Mouse (Mus musculus) CH12.LX (cell line): ENCODE results near the gene Cdr2. TPM values are rescaled to one million over a fixed set of nuclear protein-coding genes. Genes with fewer than 3 reads are reported as not detected.

Experiments used
- DNase-seq: peaks from one replicate; pipeline ENCODE4 v3.0.0-alpha.2; 2013; ENCODE audit errors: extremely low read depth
- H3K27ac ChIP-seq: 2 replicates; pipeline ENCODE4 v1.5.1; 2012; ENCODE audit warnings: low read depth, mild to moderate bottlenecking, control low read depth, moderate library complexity; ENCODE audit not compliant: insufficient read depth
- H3K27me3 ChIP-seq: replicated peaks from 2 replicates; pipeline ENCODE3; 2012; ENCODE audit warnings: inconsistent platforms
- H3K36me3 ChIP-seq, 2 experiments: replicated peaks in 1 of 2; 2 replicates each; pipeline versions ENCODE3 to v1.6.1; 2012; ENCODE audit warnings: inconsistent platforms in 1 of 2, low read length in 1 of 2, mild to moderate bottlenecking in 1 of 2, mixed read lengths in 1 of 2, moderate library complexity in 1 of 2; ENCODE audit not compliant: control insufficient read depth in 1 of 2, insufficient read depth in 1 of 2
- H3K4me1 ChIP-seq, 2 experiments: 2 replicates each; pipeline ENCODE4 v1.6.1; 2012; ENCODE audit warnings: inconsistent platforms in 1 of 2, moderate library complexity in 1 of 2; ENCODE audit not compliant: insufficient read depth in 2 of 2, control insufficient read depth in 1 of 2
- H3K4me2 ChIP-seq: 2 replicates; pipeline ENCODE4 v1.6.1; 2012; ENCODE audit warnings: low read depth, mild to moderate bottlenecking, control low read depth; ENCODE audit not compliant: poor library complexity, insufficient read depth, severe bottlenecking
- H3K4me3 ChIP-seq, 3 experiments: fragments of 150-350 bp in 1 of 3; sonication (generic) in 1 of 3; replicated peaks in 1 of 3; 2 replicates each; pipeline versions ENCODE3 to v1.5.1; 2011 to 2012; ENCODE audit warnings: low read depth in 2 of 3, low read length in 2 of 3, mild to moderate bottlenecking in 2 of 3, moderate library complexity in 2 of 3, control low read depth in 1 of 3, improper control_type of control experiment in 1 of 3, inconsistent platforms in 1 of 3, mixed read lengths in 1 of 3; ENCODE audit not compliant: poor library complexity in 1 of 3
- H3K79me2 ChIP-seq: replicated peaks from 2 replicates; pipeline ENCODE4 v1.6.1; 2012; ENCODE audit warnings: mild to moderate bottlenecking, moderate library complexity; ENCODE audit not compliant: control insufficient read depth, poor library complexity, insufficient read depth, severe bottlenecking; ENCODE audit errors: extremely low read depth
- H3K9ac ChIP-seq: 2 replicates; pipeline ENCODE4 v1.6.1; 2012; ENCODE audit warnings: low read depth, mild to moderate bottlenecking, control low read depth, moderate library complexity; ENCODE audit not compliant: insufficient read depth
- H3K9me3 ChIP-seq: replicated peaks from 2 replicates; pipeline ENCODE3; 2012; ENCODE audit warnings: low read length, inconsistent platforms, mixed read lengths
- BHLHE40 ChIP-seq: IDR thresholded peaks from 2 replicates; pipeline ENCODE4 v1.6.1; 2011; ENCODE audit warnings: mild to moderate bottlenecking, low read depth, low read length, improper control_type of control experiment
- E2F4 ChIP-seq: IDR thresholded peaks from 2 replicates; pipeline ENCODE4 v1.6.1; 2011; ENCODE audit warnings: low read depth, low read length, improper control_type of control experiment; ENCODE audit not compliant: insufficient replicate concordance
- EP300 ChIP-seq: IDR thresholded peaks from 2 replicates; pipeline ENCODE4 v1.6.1; 2011; ENCODE audit warnings: low read length, improper control_type of control experiment
- ETS1 ChIP-seq: conservative IDR thresholded peaks from 2 replicates; pipeline ENCODE4 v1.6.1; 2012; ENCODE audit warnings: low read depth, mild to moderate bottlenecking, inconsistent platforms, low read length, improper control_type of control experiment, moderate library complexity
- GABPA ChIP-seq: IDR thresholded peaks from 2 replicates; pipeline ENCODE4 v1.6.1; 2012; ENCODE audit warnings: low read depth, low read length, improper control_type of control experiment, inconsistent platforms; ENCODE audit not compliant: insufficient replicate concordance
- HCFC1 ChIP-seq: IDR thresholded peaks from 2 replicates; pipeline ENCODE4 v1.6.1; 2012; ENCODE audit warnings: low read depth, mild to moderate bottlenecking, inconsistent platforms, low read length, improper control_type of control experiment
- IRF4 ChIP-seq: IDR thresholded peaks from 2 replicates; pipeline ENCODE4 v1.6.1; 2014; ENCODE audit warnings: low read depth, mild to moderate bottlenecking, inconsistent platforms, low read length, improper control_type of control experiment
- JUND ChIP-seq: conservative IDR thresholded peaks from 2 replicates; pipeline ENCODE4 v1.6.1; 2011; ENCODE audit warnings: low read depth, low read length, improper control_type of control experiment
- MAZ ChIP-seq: IDR thresholded peaks from 2 replicates; pipeline ENCODE4 v1.6.1; 2012; ENCODE audit warnings: low read depth, mild to moderate bottlenecking, inconsistent platforms, low read length, improper control_type of control experiment, moderate library complexity
- MEF2A ChIP-seq: IDR thresholded peaks from 2 replicates; pipeline ENCODE4 v1.6.1; 2014; ENCODE audit warnings: low read depth, mild to moderate bottlenecking, inconsistent platforms, low read length, improper control_type of control experiment, borderline replicate concordance
- NRF1 ChIP-seq: IDR thresholded peaks from 2 replicates; pipeline ENCODE4 v1.6.1; 2014; ENCODE audit warnings: low read depth, mild to moderate bottlenecking, inconsistent platforms, low read length, improper control_type of control experiment, moderate library complexity
- PAX5 ChIP-seq: IDR thresholded peaks from 2 replicates; pipeline ENCODE4 v1.6.1; 2012; ENCODE audit warnings: low read length, inconsistent platforms, mixed read lengths
- POLR2A ChIP-seq: IDR thresholded peaks from 2 replicates; pipeline ENCODE4 v1.6.1; 2011; ENCODE audit warnings: low read depth, mild to moderate bottlenecking, improper control_type of control experiment, low read length
- POLR2AphosphoS2 ChIP-seq: IDR thresholded peaks from 2 replicates; pipeline ENCODE4 v1.6.1; 2011; ENCODE audit warnings: low read depth, low read length, improper control_type of control experiment
- RCOR1 ChIP-seq: conservative IDR thresholded peaks from 2 replicates; pipeline ENCODE4 v1.6.1; 2012; ENCODE audit warnings: low read depth, mild to moderate bottlenecking, inconsistent platforms, low read length, improper control_type of control experiment
- SIN3A ChIP-seq: IDR thresholded peaks from 2 replicates; pipeline ENCODE4 v1.6.1; 2012; ENCODE audit warnings: low read length, improper control_type of control experiment, inconsistent platforms
- SMC3 ChIP-seq: IDR thresholded peaks from 2 replicates; pipeline ENCODE4 v1.6.1; 2011; ENCODE audit warnings: low read depth, low read length, improper control_type of control experiment
- TBP ChIP-seq: conservative IDR thresholded peaks from 2 replicates; pipeline ENCODE4 v1.6.1; 2011; ENCODE audit warnings: low read depth, low read length, improper control_type of control experiment
- UBTF ChIP-seq: IDR thresholded peaks from 2 replicates; pipeline ENCODE4 v1.6.1; 2012; ENCODE audit warnings: low read depth, mild to moderate bottlenecking, inconsistent platforms, low read length, improper control_type of control experiment, moderate library complexity
- USF2 ChIP-seq: conservative IDR thresholded peaks from 2 replicates; pipeline ENCODE4 v1.6.1; 2011; ENCODE audit warnings: low read depth, low read length, improper control_type of control experiment
- ZNF384 ChIP-seq: IDR thresholded peaks from 2 replicates; pipeline ENCODE4 v1.6.1; 2012; ENCODE audit warnings: low read depth, low read length, improper control_type of control experiment, inconsistent platforms
- dilution Hi-C: fragments of 300-500 bp; cut with MboI; formaldehyde crosslinking; loops from 2 replicates; pipeline ENCODE4 v1.14.3; 2020; ENCODE audit warnings: low sequenced_read_pairs; ENCODE audit not compliant: extremely low pct_unique_long_range_greater_than_20kb, extremely low pct_ligation_motif_present
- in situ Hi-C: fragments of 300-500 bp; cut with MboI; formaldehyde crosslinking; loops from 3 replicates; pipeline ENCODE4 v1.14.3; 2019; ENCODE audit warnings: low sequenced_read_pairs, low pct_ligation_motif_present, low pct_unique_long_range_greater_than_20kb, mixed read lengths
- polyA plus RNA-seq: library from polyadenylated mRNA; unstranded; fragments of >175 nt; gene quantifications from 2 replicates; pipeline ENCODE4 v1.2.1, GENCODE M21; 2012; ENCODE audit warnings: low read depth; ENCODE audit not compliant: insufficient read length
- total RNA-seq, 2 experiments: library from RNA; depleted of rRNA; stranded (reverse); fragments of 300-350 nt in 1 of 2; fragments of >200 nt in 1 of 2; gene quantifications; 2 replicates each; pipeline ENCODE4 v1.2.3; 2012 to 2014

Cdr2 gene
- total and polyA plus RNA-seq, 3 experiments, result 5.7 to 9.5 (median 8.7) TPM

GRCm38 (mm10) chr7:121014486-121014885, 32.4 kb upstream of the Cdr2 start:
- Histone ChIP-seq H3K27ac (no peak overlapping the region), H3K79me2 (no peaks in the 10 kb centered on the region), H3K27me3 (no peaks in the 10 kb centered on the region), H3K9ac (no peak overlapping the region), H3K4me2 (no peak overlapping the region), H3K36me3 (no peaks in the 10 kb centered on the region), H3K4me1 (peaks cover 2 to 14% of the 10 kb centered on the region in 2 experiments; a peak in 3 of 4 replicates)
- dilution Hi-C loops (no loop called here), in situ Hi-C loops (no loop called here)
- DNase-seq, result no peak
- TF ChIP-seq PAX5 (no peak), SMC3 (no peak), TBP (no peak), POLR2AphosphoS2 (no peak), BHLHE40 (no peak), EP300 (no peak), JUND (no peak), RCOR1 (no peak), USF2 (no peak)
- TF ChIP-seq, all 38 proteins: peak for 0
- no peak overlapping the region for H3K4me3 ChIP-seq
- no peaks in the 10 kb centered on the region for H3K9me3 ChIP-seq

- H3K4me3 ChIP-seq, result no peak overlapping the region
- no peak overlapping the region for H3K27ac ChIP-seq
- no peaks in the 10 kb centered on the region for H3K36me3 ChIP-seq
- H3K9ac ChIP-seq, result no peak overlapping the region
- H3K27me3 ChIP-seq, result no peaks in the 10 kb centered on the region
- no peak for DNase-seq
- no peak overlapping the region for H3K4me2 ChIP-seq
- H3K4me1 ChIP-seq, result peaks cover 2 to 14% of the 10 kb centered on the region in 2 experiments; a peak in 3 of 4 replicates
- dilution Hi-C loops, result no loop called here
- no peaks in the 10 kb centered on the region for H3K9me3 ChIP-seq
- TF ChIP-seq HCFC1 (no peak), POLR2AphosphoS2 (no peak), PAX5 (no peak), MAZ (no peak), GABPA (no peak), SMC3 (no peak), MEF2A (no peak), SIN3A (no peak), ETS1 (no peak), POLR2A (no peak), UBTF (no peak), ZNF384 (no peak), NRF1 (no peak), USF2 (no peak), IRF4 (no peak), E2F4 (no peak)
- H3K79me2 ChIP-seq, result no peaks in the 10 kb centered on the region
- in situ Hi-C loops, result no loop called here
These were observed 29.9 kb upstream of the Cdr2 start for GRCm38 (mm10) chr7:121011794-121012689.
